Mouse (Mus musculus) liver, adult 2 months (tissue): Measurements from ENCODE around the gene Fam83f.

ENCODE experiments used
- CTCF ChIP-seq: fragments of 200-500 bp; IDR thresholded peaks from 2 replicates; pipeline ENCODE4 v1.5.1; 2011; ENCODE audit warnings: low read depth, low read length, control low read depth
- POLR2A ChIP-seq: fragments of 200-500 bp; IDR thresholded peaks from 2 replicates; pipeline ENCODE4 v1.6.1; 2011; ENCODE audit warnings: low read length, control low read depth; ENCODE audit not compliant: insufficient read depth; ENCODE audit errors: extremely low read depth

DNA sequence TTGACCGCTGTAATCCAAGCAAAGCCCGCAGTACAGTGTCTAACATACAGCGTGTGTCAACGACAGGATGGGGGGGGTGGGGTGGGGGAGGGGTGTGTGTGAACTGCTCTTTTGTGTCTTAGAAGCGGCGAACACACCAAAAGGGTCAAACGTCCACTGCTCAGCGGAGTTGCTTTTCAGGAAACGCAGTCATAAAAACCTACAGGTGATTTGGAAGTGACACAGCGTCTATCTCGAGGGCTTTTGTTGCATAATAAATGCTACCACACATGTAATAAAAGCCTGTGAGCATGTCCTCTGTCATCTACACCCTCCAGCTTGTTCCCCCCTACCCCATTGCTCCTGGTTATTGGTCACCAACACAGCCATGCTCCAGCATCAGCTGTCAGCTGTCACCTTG lies 34.9 kb downstream of the Fam83f start:
- TF ChIP-seq CTCF, result no peak
- TF ChIP-seq POLR2A, result no peak
